Mouse (Mus musculus): ENCODE measurements around the gene Trak2. TPM values are rescaled to one million over a fixed set of nuclear protein-coding genes. Genes with fewer than 3 reads are reported as not detected.
"Not testable (repeated sequence)": the region's sequence is repeated elsewhere in the genome, so short reads cannot be mapped to it uniquely, and the experiment has no call there.

Gene Trak2
- polyA plus RNA-seq, 1 experiment from 2014 or later: 15.0 TPM

GRCm38 (mm10) chr1:58879291-58879690 is 93.9 kb downstream of the Trak2 start:
- not testable (repeated sequence) for H3K4me1 ChIP-seq (ENCODE audit: control insufficient read depth, insufficient read depth, low read depth, low read length); H3K9me3 ChIP-seq (ENCODE audit: control insufficient read depth, low read length); H3K27ac ChIP-seq (ENCODE audit: low read depth, low read length); H3K36me3 ChIP-seq (ENCODE audit: control insufficient read depth, insufficient read depth, low read length); ATAC-seq; H3K9ac ChIP-seq (ENCODE audit: low read depth, low read length); H3K4me3 ChIP-seq (ENCODE audit: low read length); H3K4me2 ChIP-seq (ENCODE audit: low read length); H3K27me3 ChIP-seq (replicated peaks; ENCODE audit: control insufficient read depth, insufficient read depth, low read length)
- whole genome bisulfite sequencing: 82% methylated on average over 2 of the region's 2 CpGs

DNA sequence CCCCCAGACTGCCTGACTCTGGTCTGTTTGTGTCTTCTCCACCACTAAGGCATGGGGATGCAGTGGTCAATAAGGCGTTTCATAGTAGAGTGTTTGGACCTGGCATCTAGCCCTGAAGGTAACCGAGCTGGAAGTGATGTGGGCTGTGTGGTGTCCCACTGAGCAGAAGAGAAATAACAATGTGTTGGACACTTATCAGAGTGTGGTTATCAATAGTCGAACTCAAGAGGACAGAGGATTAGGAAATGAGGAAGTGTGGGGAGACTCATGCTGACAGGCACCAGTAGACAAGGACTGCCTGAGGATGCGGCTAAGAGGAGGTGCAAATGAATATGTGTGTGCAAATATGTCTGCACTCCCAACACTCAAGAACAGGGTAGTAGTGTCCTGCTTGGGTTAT is 96.7 kb downstream of the Trak2 start:
- not testable (repeated sequence) for H3K9ac ChIP-seq (ENCODE audit: low read depth, low read length); ATAC-seq; H3K4me1 ChIP-seq (ENCODE audit: control insufficient read depth, insufficient read depth, low read depth, low read length); H3K4me2 ChIP-seq (ENCODE audit: low read length); H3K27ac ChIP-seq (ENCODE audit: low read depth, low read length); H3K4me3 ChIP-seq (ENCODE audit: low read length); H3K27me3 ChIP-seq (replicated peaks; ENCODE audit: control insufficient read depth, insufficient read depth, low read length); H3K9me3 ChIP-seq (ENCODE audit: control insufficient read depth, low read length); H3K36me3 ChIP-seq (ENCODE audit: control insufficient read depth, insufficient read depth, low read length)
- WGBS: 89% methylated on average over 3 of the region's 4 CpGs

DNA sequence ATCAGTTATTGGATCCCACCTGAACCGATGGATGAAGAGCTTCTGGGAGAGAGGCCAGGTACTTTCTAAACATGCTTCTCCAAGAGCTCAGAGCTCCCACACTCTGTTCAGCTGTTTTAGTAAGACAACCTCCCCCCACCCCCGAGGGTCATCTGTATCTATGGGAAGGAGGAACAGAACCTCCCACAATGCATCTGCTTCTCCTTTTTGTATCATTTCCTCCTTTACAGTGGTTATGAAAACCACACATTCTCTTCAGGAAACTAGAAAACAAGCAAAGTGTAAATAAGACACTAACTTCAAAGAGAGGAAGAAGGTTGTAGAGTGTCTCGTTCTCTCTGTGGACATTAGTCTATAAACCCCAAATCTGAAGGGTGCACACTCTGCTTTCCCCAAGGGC is 112.6 kb downstream of the Trak2 start:
- H3K9me3 ChIP-seq (ENCODE audit: control insufficient read depth, low read length); H3K27ac ChIP-seq (ENCODE audit: low read depth, low read length); H3K4me2 ChIP-seq (ENCODE audit: low read length); ATAC-seq; H3K27me3 ChIP-seq (replicated peaks; ENCODE audit: control insufficient read depth, insufficient read depth, low read length); H3K36me3 ChIP-seq (ENCODE audit: control insufficient read depth, insufficient read depth, low read length); H3K4me3 ChIP-seq (ENCODE audit: low read length); H3K4me1 ChIP-seq (ENCODE audit: control insufficient read depth, insufficient read depth, low read depth, low read length); H3K9ac ChIP-seq (ENCODE audit: low read depth, low read length): not testable (repeated sequence)
- 88% methylated on average over 3 of the region's 3 CpGs for WGBS

DNA sequence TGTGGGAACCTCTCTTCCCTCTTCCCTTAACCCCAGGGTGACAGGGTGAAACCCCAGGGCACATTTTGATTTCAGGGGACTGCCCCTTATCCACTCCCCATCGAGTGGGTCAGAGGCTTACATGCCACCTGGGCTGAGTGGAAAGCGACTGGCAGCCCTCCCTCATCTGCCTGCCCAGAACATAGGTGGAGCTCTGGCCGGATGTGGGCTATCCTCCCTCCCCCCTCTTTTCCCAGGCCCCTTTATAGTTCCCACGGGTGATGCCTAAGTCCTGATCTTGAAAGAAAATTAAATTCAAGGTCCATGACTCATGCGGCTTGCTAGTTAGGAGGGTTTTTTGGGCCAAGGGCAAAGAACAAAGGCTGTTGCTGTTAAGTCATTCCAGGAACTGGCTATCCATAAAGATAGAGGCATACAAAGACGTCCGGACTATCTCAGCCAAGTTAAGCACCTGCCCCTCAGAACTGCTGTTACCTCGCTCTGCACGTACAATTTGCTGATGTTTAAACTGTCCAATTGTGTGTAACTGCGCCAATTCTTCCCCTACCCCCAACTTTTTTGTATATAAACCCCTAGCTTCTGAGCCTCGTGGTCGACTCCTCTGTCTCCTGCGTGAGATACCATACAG is 113.4 kb downstream of the Trak2 start:
- 76% methylated on average over 13 of the region's 13 CpGs for WGBS
- not testable (repeated sequence) for H3K27me3 ChIP-seq (replicated peaks; ENCODE audit: control insufficient read depth, insufficient read depth, low read length)

DNA sequence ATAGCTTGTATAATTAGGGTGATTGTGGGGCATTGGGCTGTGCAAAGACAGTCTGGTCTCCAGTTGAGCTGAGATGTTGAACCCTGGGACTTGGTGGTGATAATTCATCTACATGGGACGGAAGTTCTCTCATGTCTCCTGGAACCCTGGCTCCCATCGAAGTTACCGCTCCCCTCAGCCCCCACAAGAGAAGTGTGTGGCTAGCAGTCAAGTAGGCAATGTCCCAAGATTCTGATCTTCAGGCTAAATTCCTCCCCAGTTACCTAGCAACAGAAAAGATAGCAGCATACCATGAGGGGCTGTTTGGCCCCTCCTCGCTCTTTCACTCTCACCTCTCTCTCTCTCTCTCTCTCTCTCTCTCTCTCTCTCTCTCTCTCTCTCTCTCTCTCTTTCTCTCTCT is 114.1 kb downstream of the Trak2 start:
- 73% methylated on average over 4 of the region's 4 CpGs for WGBS
- ATAC-seq; H3K4me3 ChIP-seq (ENCODE audit: low read length); H3K4me1 ChIP-seq (ENCODE audit: control insufficient read depth, insufficient read depth, low read depth, low read length); H3K4me2 ChIP-seq (ENCODE audit: low read length); H3K36me3 ChIP-seq (ENCODE audit: control insufficient read depth, insufficient read depth, low read length); H3K9ac ChIP-seq (ENCODE audit: low read depth, low read length); H3K9me3 ChIP-seq (ENCODE audit: control insufficient read depth, low read length); H3K27ac ChIP-seq (ENCODE audit: low read depth, low read length); H3K27me3 ChIP-seq (replicated peaks; ENCODE audit: control insufficient read depth, insufficient read depth, low read length): not testable (repeated sequence)

More for the DNA sequence above, 113.4 kb downstream of the Trak2 start:
- not testable (repeated sequence) for H3K4me3 ChIP-seq (ENCODE audit: low read length); H3K36me3 ChIP-seq (ENCODE audit: control insufficient read depth, insufficient read depth, low read length); H3K4me1 ChIP-seq (ENCODE audit: control insufficient read depth, insufficient read depth, low read depth, low read length); ATAC-seq; H3K9ac ChIP-seq (ENCODE audit: low read depth, low read length); H3K27ac ChIP-seq (ENCODE audit: low read depth, low read length); H3K4me2 ChIP-seq (ENCODE audit: low read length); H3K9me3 ChIP-seq (ENCODE audit: control insufficient read depth, low read length)

GRCm38 (mm10) chr1:58856811-58857210 is 116.4 kb downstream of the Trak2 start:
- H3K4me3 ChIP-seq (ENCODE audit: low read length); H3K9ac ChIP-seq (ENCODE audit: low read depth, low read length); H3K36me3 ChIP-seq (ENCODE audit: control insufficient read depth, insufficient read depth, low read length); H3K27ac ChIP-seq (ENCODE audit: low read depth, low read length); H3K27me3 ChIP-seq (replicated peaks; ENCODE audit: control insufficient read depth, insufficient read depth, low read length); H3K4me2 ChIP-seq (ENCODE audit: low read length); H3K9me3 ChIP-seq (ENCODE audit: control insufficient read depth, low read length); H3K4me1 ChIP-seq (ENCODE audit: control insufficient read depth, insufficient read depth, low read depth, low read length); ATAC-seq: not testable (repeated sequence)
- 89% methylated on average over 3 of the region's 3 CpGs for whole genome bisulfite sequencing

Other genes starting within 250 kb of the Trak2 start
- gene Casp8, start 178.1 kb downstream of the Trak2 start, polyA plus RNA-seq (2015; fragmentation: Nextera tagmentation; extraction: Ambion mirVana): 6.2 and 6.9 TPM in 2 replicates
- 106 and 108 TPM in 2 replicates for gene Stradb, start 92 bp upstream of the Trak2 start, polyA plus RNA-seq (2015; fragmentation: Nextera tagmentation; extraction: Ambion mirVana)
- not detected in 2 replicates for gene C2cd6, start 121.5 kb upstream of the Trak2 start, polyA plus RNA-seq (2015; fragmentation: Nextera tagmentation; extraction: Ambion mirVana)
- 44.2 and 51.0 TPM in 2 replicates for gene Tmem237, start 147.0 kb upstream of the Trak2 start, polyA plus RNA-seq (2015; fragmentation: Nextera tagmentation; extraction: Ambion mirVana)
- gene Mpp4, start 190.0 kb upstream of the Trak2 start, polyA plus RNA-seq (2015; fragmentation: Nextera tagmentation; extraction: Ambion mirVana): 0.61 and 0.84 TPM in 2 replicates

Measured in hindbrain, embryonic 16.5 days (tissue).